Mouse (Mus musculus): ENCODE measurements around the gene Ifi206. TPM values are rescaled to one million over a fixed set of nuclear protein-coding genes. Genes with fewer than 3 reads are reported as not detected.
A peak's percentile ranks its signal among the peaks of the same experiment; 100 is the strongest.

The Ifi206 gene
- polyA plus RNA-seq, 1 experiment from 2014 or later: not detected

DNA sequence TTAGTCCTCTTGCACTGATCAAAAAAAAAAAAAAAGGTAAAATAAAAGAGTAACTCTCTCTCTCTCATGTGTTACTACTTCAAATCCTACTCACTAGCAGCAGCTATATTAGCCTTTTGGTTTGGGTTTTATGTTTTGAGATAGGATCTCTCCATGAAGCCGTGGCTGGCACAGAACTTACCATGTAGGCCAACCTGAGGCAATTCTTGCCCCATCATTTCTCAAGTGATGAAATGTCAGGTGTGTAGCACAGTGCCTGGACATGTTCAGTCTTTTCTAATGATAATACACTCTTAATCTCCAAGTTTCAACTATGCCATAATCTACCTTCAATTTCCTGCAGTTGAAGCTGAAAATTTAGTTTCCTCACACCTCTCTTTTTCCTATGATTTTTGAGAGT, 47.8 kb downstream of the Ifi206 start:
- no peaks in the 10 kb centered on the region for H3K27me3 ChIP-seq (replicated peaks)
- H3K27ac ChIP-seq: no peak overlapping the region
- 92% methylated on average over 1 of the region's 1 CpGs for WGBS
- no peak overlapping the region for H3K4me3 ChIP-seq
- no peak overlapping the region for H3K4me2 ChIP-seq
- H3K36me3 ChIP-seq (replicated peaks): no peaks in the 10 kb centered on the region
- ATAC-seq (replicated peaks): no peak
- H3K4me1 ChIP-seq: no peaks in the 10 kb centered on the region
- no peaks in the 10 kb centered on the region for H3K9me3 ChIP-seq
- H3K9ac ChIP-seq: no peak overlapping the region

DNA sequence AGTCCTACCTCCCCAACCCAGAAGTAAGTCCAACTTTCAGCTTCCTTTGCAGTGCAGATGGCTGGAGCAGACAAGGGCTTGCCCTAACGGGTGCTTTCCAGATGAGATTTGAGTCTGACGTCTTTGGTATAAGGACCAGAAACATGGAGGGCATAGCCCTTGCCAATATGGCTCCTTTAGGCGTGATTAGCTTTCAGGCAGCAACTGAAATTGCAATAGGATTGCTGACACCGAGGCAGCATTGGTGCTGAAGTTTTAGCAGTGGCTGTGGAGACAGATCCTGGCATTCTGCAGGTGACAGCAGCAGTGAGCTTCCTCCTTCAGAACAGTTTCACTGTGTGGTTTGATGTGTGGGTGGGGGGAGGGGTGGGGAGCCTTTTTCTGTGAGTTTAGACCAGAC, 49.6 kb downstream of the Ifi206 start:
- H3K4me1 ChIP-seq: no peaks in the 10 kb centered on the region
- H3K4me3 ChIP-seq: no peak overlapping the region
- H3K4me2 ChIP-seq: no peak overlapping the region
- no peak overlapping the region for H3K27ac ChIP-seq
- 81% methylated on average over 4 of the region's 4 CpGs for WGBS
- ATAC-seq (replicated peaks): no peak
- H3K9me3 ChIP-seq: no peaks in the 10 kb centered on the region
- no peak overlapping the region for H3K9ac ChIP-seq
- no peaks in the 10 kb centered on the region for H3K27me3 ChIP-seq (replicated peaks)
- no peaks in the 10 kb centered on the region for H3K36me3 ChIP-seq (replicated peaks)

DNA sequence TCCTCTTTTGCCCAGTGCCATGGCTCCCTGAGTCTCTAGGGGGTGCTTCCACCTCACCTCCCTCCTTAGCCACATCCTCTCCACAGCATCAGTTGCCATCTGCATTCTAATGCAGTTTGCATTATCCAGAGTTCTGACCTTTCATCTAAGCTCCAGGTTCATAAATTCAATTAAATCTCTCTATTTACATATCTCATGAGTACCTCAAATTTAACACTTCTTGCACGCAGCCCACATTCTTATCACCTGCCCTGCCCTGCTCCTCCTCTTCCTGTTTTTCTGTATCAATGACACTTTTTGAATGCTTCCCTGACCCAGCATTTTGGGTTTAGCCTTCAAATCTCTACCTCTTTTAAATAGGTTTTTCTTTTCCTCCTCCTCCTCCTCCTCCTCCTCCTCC, 50.2 kb downstream of the Ifi206 start:
- ATAC-seq (replicated peaks): 0 out of 2 replicates have a peak, but pooled peaks have one; percentile 39
- H3K36me3 ChIP-seq (replicated peaks): no peaks in the 10 kb centered on the region
- WGBS: 73% methylated on average over 1 of the region's 1 CpGs

DNA sequence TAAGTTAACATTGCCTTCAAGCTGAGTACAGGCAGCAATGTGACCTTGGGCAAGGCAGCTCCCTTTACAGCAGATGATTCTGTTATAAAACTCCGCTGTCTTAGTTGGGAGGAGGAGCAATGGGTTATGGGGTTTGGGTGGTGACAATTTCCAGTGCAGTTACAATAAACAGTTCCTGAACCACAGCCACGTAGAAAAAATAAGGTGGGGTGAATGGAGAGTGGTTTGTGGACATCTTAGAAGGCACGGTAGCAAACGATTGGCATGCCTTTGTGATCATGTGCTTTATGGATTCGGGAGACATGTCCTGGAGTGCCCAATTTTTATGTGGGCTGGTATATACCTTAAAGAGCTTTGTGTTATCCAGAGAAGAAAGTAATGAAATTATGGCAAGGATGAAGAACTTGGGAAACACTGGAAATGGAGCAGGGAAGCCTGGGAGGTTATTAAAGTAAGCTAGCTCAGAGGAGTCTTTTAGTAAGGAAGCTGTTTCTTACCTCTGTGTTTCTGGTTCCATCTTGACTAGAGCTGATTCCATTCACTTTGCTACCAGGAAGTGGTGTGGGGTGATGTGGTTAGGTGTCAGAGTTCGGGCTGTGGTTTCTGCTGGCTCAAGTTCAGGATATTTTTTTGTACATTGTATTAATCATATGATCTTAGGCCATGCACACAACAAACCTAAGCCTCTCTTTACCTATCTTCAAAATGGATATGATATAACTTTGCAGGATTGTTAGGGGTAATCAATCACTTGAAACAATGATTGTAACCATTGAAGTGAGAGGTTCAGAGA, 53.5 kb downstream of the Ifi206 start:
- 86% methylated on average over 6 of the region's 6 CpGs for WGBS
- Histone ChIP-seq H3K4me2 (no peak overlapping the region), H3K36me3 (replicated peaks) (no peaks in the 10 kb centered on the region), H3K9ac (no peak overlapping the region), H3K27me3 (replicated peaks) (no peaks in the 10 kb centered on the region), H3K27ac (no peak overlapping the region), H3K9me3 (no peaks in the 10 kb centered on the region), H3K4me3 (no peak overlapping the region), H3K4me1 (no peaks in the 10 kb centered on the region)
- no peak for ATAC-seq (replicated peaks)

More for the DNA sequence above, 50.2 kb downstream of the Ifi206 start:
- Histone ChIP-seq H3K4me1 (no peaks in the 10 kb centered on the region), H3K4me2 (no peak overlapping the region), H3K4me3 (no peak overlapping the region), H3K27ac (no peak overlapping the region), H3K27me3 (replicated peaks) (no peaks in the 10 kb centered on the region), H3K9me3 (no peaks in the 10 kb centered on the region), H3K9ac (no peak overlapping the region)

DNA sequence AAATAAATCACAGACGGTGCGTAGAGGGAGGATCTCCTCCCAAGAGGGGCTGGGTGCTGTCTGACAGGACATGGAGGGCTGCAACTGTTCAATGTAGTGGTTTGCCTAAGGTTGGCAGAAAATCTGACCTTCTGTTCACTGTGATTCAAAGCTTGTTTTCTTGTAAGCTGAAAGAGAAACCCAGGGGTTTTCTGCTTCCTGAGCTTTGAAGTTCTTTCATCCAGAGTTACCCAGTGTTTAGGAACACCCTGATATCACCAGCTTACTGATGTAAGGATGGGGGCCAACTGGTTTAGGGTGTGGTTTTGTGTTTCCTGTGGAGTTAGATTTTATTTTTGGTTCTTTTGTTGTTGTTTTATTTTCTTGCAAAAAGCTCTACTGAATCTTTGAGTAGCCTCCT, 58.4 kb downstream of the Ifi206 start:
- Histone ChIP-seq H3K27ac (no peak overlapping the region), H3K9ac (no peak overlapping the region), H3K4me3 (no peak overlapping the region), H3K27me3 (replicated peaks) (no peaks in the 10 kb centered on the region), H3K4me1 (no peaks in the 10 kb centered on the region), H3K9me3 (no peaks in the 10 kb centered on the region), H3K36me3 (replicated peaks) (no peaks in the 10 kb centered on the region), H3K4me2 (no peak overlapping the region)
- ATAC-seq (replicated peaks): no peak
- WGBS: 91% methylated on average over 2 of the region's 2 CpGs

DNA sequence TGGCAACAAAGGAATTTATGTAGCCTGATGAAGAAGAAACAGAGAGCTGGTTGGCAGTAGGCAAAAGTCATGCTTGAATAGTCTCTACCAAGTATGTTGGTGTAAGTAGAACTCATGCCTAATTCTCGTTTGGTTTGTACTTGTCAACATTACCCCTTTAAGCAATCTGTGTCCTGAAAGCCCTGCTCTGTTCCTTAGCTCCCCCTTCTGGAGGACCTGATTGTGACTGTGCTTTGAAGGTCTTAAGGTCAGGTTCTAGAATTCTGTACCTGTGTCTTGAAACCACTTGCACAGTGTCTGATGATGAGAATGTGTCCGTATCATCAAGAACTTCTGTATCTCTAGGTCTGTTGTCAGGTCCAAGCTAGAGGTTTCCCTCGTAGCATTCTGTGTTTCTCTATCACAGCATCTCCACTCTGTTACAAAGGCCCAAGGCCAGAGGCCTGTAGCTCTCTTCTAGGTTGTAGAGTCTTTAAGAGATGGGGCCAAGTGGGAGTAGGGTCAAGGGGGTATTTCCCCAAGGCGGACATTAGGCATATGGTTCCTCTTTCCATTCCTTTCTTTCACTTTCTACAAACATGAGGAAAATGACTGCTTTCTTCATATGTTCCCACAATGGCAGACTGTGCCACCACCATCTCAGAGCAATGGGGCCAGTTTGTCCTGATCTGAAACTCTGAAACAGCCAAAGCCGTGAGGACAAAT, 60.7 kb downstream of the Ifi206 start:
- no peak for ATAC-seq (replicated peaks)
- Histone ChIP-seq H3K36me3 (replicated peaks) (no peaks in the 10 kb centered on the region), H3K4me3 (no peak overlapping the region), H3K9ac (no peak overlapping the region), H3K4me2 (no peak overlapping the region), H3K4me1 (no peaks in the 10 kb centered on the region), H3K27me3 (replicated peaks) (no peaks in the 10 kb centered on the region), H3K9me3 (no peaks in the 10 kb centered on the region), H3K27ac (no peak overlapping the region)
- 89% methylated on average over 5 of the region's 5 CpGs for WGBS

DNA sequence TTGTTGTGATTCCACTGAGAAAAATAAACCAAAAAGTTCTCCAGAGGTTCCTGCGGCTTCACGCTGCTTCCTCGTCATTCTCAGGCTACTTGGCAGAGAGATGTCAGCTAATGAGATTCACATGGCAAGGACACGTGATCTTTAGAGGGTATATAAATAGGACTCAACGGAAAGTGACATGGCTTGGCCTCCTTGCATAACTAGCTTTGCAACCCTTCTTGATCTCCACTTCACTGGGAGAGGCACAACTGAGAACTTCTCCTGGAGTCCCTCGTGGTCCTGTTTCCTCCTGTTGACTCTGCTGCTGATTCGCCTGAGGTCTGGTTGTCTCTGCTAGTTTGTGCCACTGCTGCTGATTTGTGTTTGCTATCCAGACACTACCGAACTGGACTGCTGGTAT, 63.5 kb downstream of the Ifi206 start:
- Histone ChIP-seq H3K4me1 (no peaks in the 10 kb centered on the region), H3K27ac (no peak overlapping the region), H3K4me3 (no peak overlapping the region), H3K27me3 (replicated peaks) (no peaks in the 10 kb centered on the region), H3K9ac (no peak overlapping the region), H3K4me2 (no peak overlapping the region), H3K36me3 (replicated peaks) (no peaks in the 10 kb centered on the region), H3K9me3 (no peaks in the 10 kb centered on the region)
- 85% methylated on average over 8 of the region's 8 CpGs for WGBS
- ATAC-seq (replicated peaks): no peak

DNA sequence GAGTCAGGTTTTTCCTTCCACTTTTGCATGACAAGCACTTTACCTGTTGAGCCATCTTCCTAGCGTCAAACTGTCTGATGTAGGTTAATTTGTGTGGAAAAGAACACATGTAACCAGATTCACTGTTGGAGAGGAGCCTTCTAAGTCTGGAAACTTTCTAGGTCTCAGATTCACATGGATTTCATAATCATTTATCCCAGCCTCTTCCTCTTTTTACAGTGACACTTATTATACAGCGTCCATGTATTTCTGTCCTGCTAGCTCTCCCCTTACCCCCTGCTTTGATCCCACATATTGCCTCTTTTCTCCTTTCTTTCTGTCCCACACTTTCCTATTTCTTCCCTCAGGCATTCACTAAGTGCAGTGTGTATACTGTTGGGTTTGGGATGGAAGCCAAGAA, 64.5 kb downstream of the Ifi206 start:
- no peak overlapping the region for H3K27ac ChIP-seq
- no peaks in the 10 kb centered on the region for H3K9me3 ChIP-seq
- no peak overlapping the region for H3K4me2 ChIP-seq
- no peaks in the 10 kb centered on the region for H3K36me3 ChIP-seq (replicated peaks)
- H3K27me3 ChIP-seq (replicated peaks): no peaks in the 10 kb centered on the region
- ATAC-seq (replicated peaks): no peak
- no peaks in the 10 kb centered on the region for H3K4me1 ChIP-seq
- 85% methylated on average over 2 of the region's 2 CpGs for WGBS
- H3K4me3 ChIP-seq: no peak overlapping the region
- H3K9ac ChIP-seq: no peak overlapping the region

DNA sequence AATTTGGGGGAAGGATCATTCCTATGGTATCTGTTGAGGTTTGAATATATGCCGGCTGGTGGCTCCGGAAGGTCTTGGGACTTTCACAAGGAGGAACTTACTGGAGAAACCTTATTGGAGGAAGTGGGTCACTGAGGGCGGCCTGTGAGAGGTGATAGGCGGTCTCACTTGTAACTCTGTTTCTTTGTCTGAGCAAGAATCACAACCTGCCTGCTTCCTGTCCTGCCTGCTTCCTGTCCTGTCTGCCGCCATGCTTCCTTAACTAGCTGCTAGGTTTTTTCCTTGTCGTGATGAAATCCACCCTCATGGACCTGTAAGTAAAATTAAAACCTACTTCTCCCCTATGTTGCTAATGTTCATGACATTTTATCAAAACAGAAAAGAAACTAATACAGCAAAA, 70.5 kb downstream of the Ifi206 start:
- Histone ChIP-seq H3K27me3 (replicated peaks) (no peaks in the 10 kb centered on the region), H3K9me3 (no peaks in the 10 kb centered on the region)
- 85% methylated on average over 6 of the region's 6 CpGs for WGBS

DNA sequence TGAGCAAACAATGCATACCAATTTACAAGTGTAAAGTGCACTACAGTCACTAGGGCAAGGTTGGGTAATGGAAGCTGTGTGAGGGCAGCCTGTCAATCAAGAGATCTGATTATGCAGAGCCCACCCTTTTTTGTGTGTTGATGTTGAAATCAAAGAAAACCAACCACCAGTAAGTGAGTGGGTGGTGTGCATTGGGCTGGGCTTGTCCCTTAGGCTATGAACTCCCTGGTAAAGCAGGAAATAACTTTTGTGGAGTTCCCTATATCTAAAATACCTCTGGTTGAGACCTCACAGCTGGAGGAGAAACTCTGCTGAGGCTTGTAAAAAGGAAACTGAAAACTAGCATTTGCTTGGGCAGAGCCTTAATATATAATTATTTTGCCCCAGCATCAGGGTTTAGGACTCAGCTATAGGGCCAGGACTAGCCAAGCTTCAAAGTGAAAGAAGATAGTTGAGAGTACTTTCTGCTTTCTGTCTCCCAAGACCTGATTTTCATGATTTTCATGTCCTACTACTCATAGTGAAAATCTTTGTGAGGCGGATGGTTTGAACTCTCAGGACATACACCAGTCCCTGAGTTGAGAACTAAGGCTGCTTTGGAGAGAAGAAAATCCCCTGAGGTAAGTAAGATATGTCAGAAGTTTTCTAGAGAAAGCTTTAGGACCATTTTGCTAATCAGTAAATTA, 71.8 kb downstream of the Ifi206 start:
- H3K9ac ChIP-seq: no peak overlapping the region
- no peaks in the 10 kb centered on the region for H3K9me3 ChIP-seq
- no peak overlapping the region for H3K4me3 ChIP-seq
- no peaks in the 10 kb centered on the region for H3K4me1 ChIP-seq
- no peaks in the 10 kb centered on the region for H3K36me3 ChIP-seq (replicated peaks)
- ATAC-seq (replicated peaks): no peak
- H3K27me3 ChIP-seq (replicated peaks): no peaks in the 10 kb centered on the region
- no peak overlapping the region for H3K4me2 ChIP-seq
- H3K27ac ChIP-seq: no peak overlapping the region
- WGBS: 78% methylated on average over 1 of the region's 1 CpGs

More for the DNA sequence above, 70.5 kb downstream of the Ifi206 start:
- H3K4me1 ChIP-seq: no peaks in the 10 kb centered on the region
- no peak for ATAC-seq (replicated peaks)
- no peak overlapping the region for H3K9ac ChIP-seq
- H3K27ac ChIP-seq: no peak overlapping the region
- H3K4me3 ChIP-seq: no peak overlapping the region
- H3K4me2 ChIP-seq: no peak overlapping the region
- H3K36me3 ChIP-seq (replicated peaks): no peaks in the 10 kb centered on the region

DNA sequence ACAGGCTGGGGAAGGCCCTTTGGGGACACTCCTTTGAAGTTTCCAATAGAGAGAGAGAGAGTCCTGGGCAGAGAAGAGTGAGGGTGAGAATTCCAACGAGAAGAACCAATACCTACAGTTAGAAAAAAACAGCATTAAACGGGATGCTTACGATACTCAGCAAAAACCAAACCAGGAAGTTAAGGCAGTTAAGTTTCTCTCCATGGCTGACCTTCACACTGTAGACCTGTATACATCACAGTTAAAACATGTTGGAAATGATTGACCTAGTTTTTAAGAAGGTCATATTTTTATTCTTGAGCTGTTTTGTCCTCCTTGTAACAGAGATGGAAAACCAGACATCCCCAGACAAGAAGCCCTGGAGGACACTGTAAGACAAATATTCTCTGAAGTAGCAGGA, 72.3 kb downstream of the Ifi206 start:
- Histone ChIP-seq H3K27ac (no peak overlapping the region), H3K4me3 (no peak overlapping the region), H3K36me3 (replicated peaks) (no peaks in the 10 kb centered on the region), H3K4me2 (no peak overlapping the region), H3K9ac (no peak overlapping the region), H3K9me3 (no peaks in the 10 kb centered on the region), H3K4me1 (no peaks in the 10 kb centered on the region), H3K27me3 (replicated peaks) (no peaks in the 10 kb centered on the region)
- 88% methylated on average over 3 of the region's 3 CpGs for WGBS
- no peak for ATAC-seq (replicated peaks)
